Comparison of ENCODE assay signal across 14 mouse cellular contexts in the genomic region with DNA sequence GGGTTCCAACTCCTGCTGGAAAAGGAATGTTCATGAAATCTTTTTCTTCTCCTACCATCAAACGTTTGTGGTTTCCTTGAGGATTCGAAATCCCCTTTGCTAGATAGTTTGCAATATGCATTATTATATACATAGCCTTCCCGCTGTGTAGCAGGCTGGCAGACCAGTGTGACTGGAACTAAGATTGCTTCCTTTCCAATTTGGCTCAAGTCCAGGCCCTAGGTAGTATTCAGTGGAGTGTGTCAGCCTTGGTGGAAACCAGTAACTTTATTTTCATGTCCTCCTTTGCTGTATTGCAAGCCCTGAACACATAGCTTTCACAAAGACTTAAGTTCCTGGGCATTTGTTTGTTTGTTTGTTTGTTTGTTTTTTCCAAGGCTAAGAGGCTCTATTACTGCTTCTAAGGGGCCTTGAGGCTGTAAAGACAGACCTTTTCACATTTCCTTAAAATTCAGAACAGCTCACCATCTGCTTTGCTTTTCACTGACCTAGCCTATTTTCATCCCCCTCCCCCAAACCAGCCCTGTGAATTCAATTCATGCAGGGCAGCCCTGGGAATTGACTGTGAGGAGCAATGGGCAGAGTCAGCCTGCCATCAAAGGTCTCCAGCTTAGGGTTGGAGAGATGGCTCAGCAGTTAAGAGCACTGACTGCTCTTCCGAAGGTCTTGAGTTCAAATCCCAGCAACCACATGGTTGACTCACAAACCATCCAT. TPM values are rescaled to one million over a fixed set of nuclear protein-coding genes. Genes with fewer than 3 reads are reported as not detected.
DNase-seq lines count a peak whose midpoint lies in the region; ATAC-seq lines count a peak whose summit lies in the region.
"Had no signal": no experiment of that assay in that cellular context is flagged by ENCODE, and none has a peak within 500 bp of the region (broad histone marks: within the 10 kb centered on the region; RNA-seq: fewer than 3 reads in every experiment).

No protein-coding gene starts in this region.

- no peak overlapping the region for H3K4me2 ChIP-seq in limb, embryonic 12.5 days
- no peak overlapping the region for H3K4me2 ChIP-seq in embryonic facial prominence, embryonic 13.5 days
- H3K4me2 ChIP-seq in neural tube, embryonic 15.5 days: no peak overlapping the region
- H3K4me2 ChIP-seq: forebrain, embryonic 12.5 days; liver, embryonic 11.5 days had no signal

- H3K9me3 ChIP-seq in limb, embryonic 12.5 days: no peaks in the 10 kb centered on the region
- H3K9me3 ChIP-seq in limb, embryonic 10.5 days (replicated peaks): no peaks in the 10 kb centered on the region
- no peaks in the 10 kb centered on the region for H3K9me3 ChIP-seq in embryonic facial prominence, embryonic 13.5 days
- H3K9me3 ChIP-seq in neural tube, embryonic 15.5 days (replicated peaks): no peaks in the 10 kb centered on the region
- H3K9me3 ChIP-seq: forebrain, embryonic 12.5 days; heart, embryonic 10.5 days had no signal

- WGBS in limb, embryonic 12.5 days: 71% methylated on average over 4 of the region's 4 CpGs
- WGBS in limb, embryonic 10.5 days: 78% methylated on average over 4 of the region's 4 CpGs
- 31% methylated on average over 4 of the region's 4 CpGs for WGBS in embryonic facial prominence, embryonic 13.5 days
- WGBS in large intestine, adult 2 months: 29% methylated on average over 4 of the region's 4 CpGs
- 75% methylated on average over 4 of the region's 4 CpGs for WGBS in neural tube, embryonic 15.5 days

- no peak overlapping the region for H3K9ac ChIP-seq in limb, embryonic 12.5 days (replicated peaks)
- H3K9ac ChIP-seq in embryonic facial prominence, embryonic 13.5 days: no peak overlapping the region
- H3K9ac ChIP-seq in neural tube, embryonic 15.5 days (replicated peaks): no peak overlapping the region
- H3K9ac ChIP-seq: forebrain, embryonic 12.5 days had no signal

- H3K27ac ChIP-seq in limb, embryonic 12.5 days: peak overlapping the region; percentile 8; the same call in 1 of the 2 replicates
- H3K27ac ChIP-seq in limb, embryonic 10.5 days: no peak overlapping the region
- H3K27ac ChIP-seq in embryonic facial prominence, embryonic 13.5 days: peak overlapping the region; percentile 60
- H3K27ac ChIP-seq in neural tube, embryonic 15.5 days (replicated peaks): no peak overlapping the region
- H3K27ac ChIP-seq: forebrain, embryonic 12.5 days; heart, embryonic 10.5 days had no signal

- ATAC-seq in limb, embryonic 12.5 days (ENCODE audit: insufficient number of reproducible peaks, insufficient read depth, low FRiP score, low TSS enrichment, low read depth): no peak
- no peak for ATAC-seq in embryonic facial prominence, embryonic 13.5 days (ENCODE audit: insufficient number of reproducible peaks, insufficient read depth, low FRiP score, low TSS enrichment, low read depth)
- no peak for ATAC-seq in neural tube, embryonic 15.5 days (ENCODE audit: low FRiP score)

- no peaks in the 10 kb centered on the region for H3K27me3 ChIP-seq in limb, embryonic 12.5 days
- no peaks in the 10 kb centered on the region for H3K27me3 ChIP-seq in limb, embryonic 10.5 days (ENCODE audit: low read depth, poor library complexity, severe bottlenecking)
- no peaks in the 10 kb centered on the region for H3K27me3 ChIP-seq in embryonic facial prominence, embryonic 13.5 days
- no peaks in the 10 kb centered on the region for H3K27me3 ChIP-seq in neural tube, embryonic 15.5 days (replicated peaks)
- H3K27me3 ChIP-seq: forebrain, embryonic 12.5 days had no signal

- H3K4me3 ChIP-seq in limb, embryonic 12.5 days (replicated peaks): no peak overlapping the region
- H3K4me3 ChIP-seq in limb, embryonic 10.5 days: no peak overlapping the region
- no peak overlapping the region for H3K4me3 ChIP-seq in embryonic facial prominence, embryonic 13.5 days
- H3K4me3 ChIP-seq in neural tube, embryonic 15.5 days (replicated peaks): no peak overlapping the region
- H3K4me3 ChIP-seq: forebrain, embryonic 12.5 days; heart, embryonic 10.5 days had no signal

- DNase-seq in embryo, embryonic 11 days: peak; percentile 19
- DNase-seq in embryo, embryonic 9.5 days (ENCODE audit: extremely low spot score): no peak
- DNase-seq in limb, embryonic 10.5 days (ENCODE audit: low spot score): no peak
- peak; percentile 32 for DNase-seq in large intestine, adult 2 months (ENCODE audit: low read depth, low spot score)
- DNase-seq: gastrocnemius, postnatal 25 days; heart, postnatal 14 days; right cerebral cortex, adult 18-20 months; thymus, postnatal 36 days had no signal

- H3K4me1 ChIP-seq in limb, embryonic 12.5 days (replicated peaks): peaks cover 4% of the 10 kb centered on the region; the same call in 1 of the 2 replicates
- H3K4me1 ChIP-seq in limb, embryonic 10.5 days: peaks cover 15% of the 10 kb centered on the region
- peaks cover 18% of the 10 kb centered on the region for H3K4me1 ChIP-seq in embryonic facial prominence, embryonic 13.5 days
- peaks cover 2% of the 10 kb centered on the region; the same call in 1 of the 2 replicates for H3K4me1 ChIP-seq in neural tube, embryonic 15.5 days
- H3K4me1 ChIP-seq: forebrain, embryonic 12.5 days; heart, embryonic 10.5 days had no signal

- no peaks in the 10 kb centered on the region for H3K36me3 ChIP-seq in limb, embryonic 12.5 days
- H3K36me3 ChIP-seq in limb, embryonic 10.5 days: no peaks in the 10 kb centered on the region
- H3K36me3 ChIP-seq in embryonic facial prominence, embryonic 13.5 days: no peaks in the 10 kb centered on the region
- no peaks in the 10 kb centered on the region for H3K36me3 ChIP-seq in neural tube, embryonic 15.5 days
- H3K36me3 ChIP-seq: forebrain, embryonic 12.5 days; heart, embryonic 10.5 days had no signal

RNA-seq across cellular contexts. Expression of a gene that starts 45.8 kb away (rescaled TPM):
- polyA plus RNA-seq in limb, embryonic 12.5 days (2016; fragmentation: Nextera tagmentation; extraction: Ambion mirVana): 83.7 and 84.5 TPM in 2 replicates
- 49.6 and 55.5 TPM in 2 replicates for polyA plus RNA-seq in limb, embryonic 10.5 days (2016; fragmentation: Nextera tagmentation; extraction: Ambion mirVana)
- 87.2 and 88.0 TPM in 2 replicates for polyA plus RNA-seq in embryonic facial prominence, embryonic 13.5 days (2015; fragmentation: Nextera tagmentation; extraction: Ambion mirVana)
- polyA plus RNA-seq in large intestine, adult 2 months (2012; rRNA removed): 273 and 390 TPM in 2 replicates
- polyA plus RNA-seq in neural tube, embryonic 15.5 days (2015; fragmentation: Nextera tagmentation; extraction: Ambion mirVana): 91.7 and 97.4 TPM in 2 replicates

Comparison
In these comparisons a context has a peak if more than half of its experiments do, and no peak if none do; other contexts are left out.
1. DNase-seq: peak in embryo, embryonic 11 days (single experiment) and large intestine, adult 2 months (single experiment); none in embryo, embryonic 9.5 days (single experiment) and limb, embryonic 10.5 days (single experiment).
2. H3K27ac ChIP-seq: peak in limb, embryonic 12.5 days (single experiment) and embryonic facial prominence, embryonic 13.5 days (single experiment); none in limb, embryonic 10.5 days (single experiment) and neural tube, embryonic 15.5 days (single experiment).